Mouse (Mus musculus) lung, embryonic 14.5 days (tissue): ENCODE results near the gene Kyat1. TPM values are rescaled to one million over a fixed set of nuclear protein-coding genes. Genes with fewer than 3 reads are reported as not detected.

Experiments
- ATAC-seq: fragments of 200-750 bp; cut with Nextera tagmentation; 2 replicates; pipeline ENCODE4 v1.8.0; 2017; ENCODE audit warnings: mild to moderate bottlenecking, moderate TSS enrichment, moderate library complexity; ENCODE audit not compliant: insufficient read depth
- DNase-seq: peaks from one replicate; pipeline ENCODE4 v3.0.0-alpha.2; 2015
- H3K27ac ChIP-seq: fragments of 300-500 bp; sonication (generic); 2 replicates; pipeline ENCODE4 v1.5.1; 2014; ENCODE audit warnings: low read depth, mild to moderate bottlenecking, moderate library complexity
- H3K27me3 ChIP-seq: fragments of 300-500 bp; sonication (generic); 2 replicates; pipeline ENCODE4 v1.6.1; 2014; ENCODE audit warnings: low read length, control low read depth; ENCODE audit not compliant: insufficient read depth
- H3K36me3 ChIP-seq: fragments of 300-500 bp; sonication (generic); 2 replicates; pipeline ENCODE4 v1.6.1; 2014; ENCODE audit warnings: control low read depth; ENCODE audit not compliant: insufficient read depth
- H3K4me1 ChIP-seq: fragments of 300-500 bp; sonication (generic); 2 replicates; pipeline ENCODE4 v1.6.1; 2014; ENCODE audit warnings: antibody characterized with exemption, control low read depth; ENCODE audit not compliant: insufficient read depth
- H3K4me2 ChIP-seq: fragments of 300-500 bp; sonication (generic); 2 replicates; pipeline ENCODE4 v1.6.1; 2014; ENCODE audit warnings: mild to moderate bottlenecking
- H3K4me3 ChIP-seq: fragments of 300-500 bp; sonication (generic); 2 replicates; pipeline ENCODE4 v1.5.1; 2014; ENCODE audit warnings: low read depth, low read length
- H3K9ac ChIP-seq: fragments of 300-500 bp; sonication (generic); 2 replicates; pipeline ENCODE4 v1.6.1; 2014
- H3K9me3 ChIP-seq: fragments of 300-500 bp; sonication (generic); 2 replicates; pipeline ENCODE4 v1.6.1; 2016; ENCODE audit warnings: low read depth, low read length, control low read depth
- CTCF ChIP-seq: IDR thresholded peaks from 2 replicates; pipeline ENCODE4 v1.5.1; 2016; ENCODE audit warnings: antibody characterized with exemption, low read depth
- WGBS: fragments of 180-500 bp; shearing (Covaris S2); extraction: QIAGEN DNeasy Blood & Tissue Kit; methylation state at CpG from one replicate; pipeline ENCODE4 v1.1.7; 2014; 5-methylcytosine and 5-hydroxymethylcytosine counted together
- polyA plus RNA-seq: library from polyadenylated mRNA; unstranded; fragments of >200 nt; fragmentation: Nextera tagmentation; extraction: Ambion mirVana; gene quantifications from 2 replicates; pipeline ENCODE4 v1.2.1, GENCODE M21; 2014

Kyat1 gene
- polyA plus RNA-seq, 1 experiment from 2014 or later = 7.6 TPM

GRCm38 (mm10) chr2:30238906-30239465, 33.3 kb upstream of the Kyat1 start:
- H3K9ac ChIP-seq = peak overlapping the region; percentile 72
- no peak for TF ChIP-seq CTCF
- H3K4me3 ChIP-seq = peak overlapping the region; percentile 90
- ATAC-seq (no peak), DNase-seq (no peak)
- no peaks in the 10 kb centered on the region for H3K9me3 ChIP-seq
- peak overlapping the region; percentile 88 for H3K4me2 ChIP-seq
- H3K27ac ChIP-seq = peak overlapping the region; percentile 18; the same call in 1 of the 2 replicates
- H3K4me1 ChIP-seq = peaks cover 14% of the 10 kb centered on the region
- H3K36me3 ChIP-seq = peaks cover 37% of the 10 kb centered on the region
- WGBS = 58% methylated on average over 3 of the region's 3 CpGs
- H3K27me3 ChIP-seq = no peaks in the 10 kb centered on the region

- H3K27me3 ChIP-seq = no peaks in the 10 kb centered on the region
- DNase-seq (peak; percentile 77), ATAC-seq (peak; percentile 90)
- peak overlapping the region; percentile 90 for H3K4me3 ChIP-seq
- no peak for TF ChIP-seq CTCF
- no peaks in the 10 kb centered on the region for H3K9me3 ChIP-seq
- H3K4me2 ChIP-seq = peak overlapping the region; percentile 88
- H3K36me3 ChIP-seq = peaks cover 26% of the 10 kb centered on the region
- WGBS = under 1% methylated on average over 40 of the region's 42 CpGs
- H3K4me1 ChIP-seq = peaks cover 14% of the 10 kb centered on the region
- peak overlapping the region; percentile 91 for H3K27ac ChIP-seq
- H3K9ac ChIP-seq = peak overlapping the region; percentile 72
Measured at GRCm38 (mm10) chr2:30237881-30238280, 32.2 kb upstream of the Kyat1 start.

DNA sequence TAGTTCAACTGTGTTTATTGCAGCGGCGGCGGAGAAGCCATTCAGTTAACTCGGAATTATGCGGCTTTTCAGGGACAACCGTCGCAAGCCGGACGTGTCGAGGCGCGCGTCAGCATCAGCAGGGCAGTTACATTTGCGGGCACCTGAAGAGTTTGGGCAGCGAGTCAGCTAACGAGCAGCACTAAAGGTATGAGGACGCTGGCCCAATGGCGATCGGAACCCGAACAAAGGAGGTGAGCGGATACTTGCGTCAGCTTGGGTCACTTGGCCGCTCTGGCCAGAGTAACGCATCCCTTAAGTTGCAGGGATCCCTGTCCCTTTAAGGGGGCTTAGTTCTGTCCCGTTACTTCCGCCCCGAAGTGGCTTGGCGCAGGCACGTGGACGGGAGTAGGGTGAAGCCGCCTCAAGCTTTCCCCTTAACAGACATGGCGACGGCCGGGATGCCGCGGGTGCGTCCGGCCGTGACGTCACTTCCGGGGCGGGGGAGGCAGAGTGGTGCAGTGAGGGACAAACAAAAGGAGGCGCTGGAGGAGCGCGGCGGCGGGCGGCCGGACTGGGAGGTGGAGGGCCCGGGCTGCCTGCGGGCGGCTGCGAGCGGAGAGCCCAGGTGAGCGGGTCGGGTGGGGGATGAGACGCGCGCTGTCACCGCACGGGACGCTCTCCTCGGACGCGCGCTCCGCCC, 31.7 kb upstream of the Kyat1 start, which contains the start of gene Lrrc8a:
TSS of gene Lrrc8a (plus strand) at position 517 of the 682 bp plus-strand sequence.
- H3K27me3 ChIP-seq = no peaks in the 10 kb centered on the region
- peaks cover 21% of the 10 kb centered on the region for H3K36me3 ChIP-seq
- no peaks in the 10 kb centered on the region for H3K9me3 ChIP-seq
- peak; percentile 98 for DNase-seq
- TF ChIP-seq CTCF = no peak; the same call in 1 of the 2 replicates
- H3K4me2 ChIP-seq = peak within 1 kb of the TSS; percentile 88
- WGBS = under 1% methylated on average over 62 of the region's 67 CpGs
- H3K27ac ChIP-seq = peak within 1 kb of the TSS; percentile 91
- H3K9ac ChIP-seq = peak within 1 kb of the TSS; percentile 72
- peak; percentile 98 for ATAC-seq
- peak within 1 kb of the TSS; percentile 90 for H3K4me3 ChIP-seq
- H3K4me1 ChIP-seq = peaks cover 14% of the 10 kb centered on the region

- no peaks in the 10 kb centered on the region for H3K9me3 ChIP-seq
- peaks cover 14% of the 10 kb centered on the region for H3K4me1 ChIP-seq
- H3K36me3 ChIP-seq = peaks cover 13% of the 10 kb centered on the region
- TF ChIP-seq CTCF = no peak
- peak overlapping the region; percentile 88 for H3K4me2 ChIP-seq
- 0 out of 2 replicates have a peak, but pooled peaks have one; percentile 1 for ATAC-seq
- no peaks in the 10 kb centered on the region for H3K27me3 ChIP-seq
- peak; percentile 34 for DNase-seq
- peak overlapping the region; percentile 90 for H3K4me3 ChIP-seq
- H3K27ac ChIP-seq = peak overlapping the region; percentile 55
- WGBS = 3% methylated on average over 18 of the region's 18 CpGs
- H3K9ac ChIP-seq = peak overlapping the region; percentile 72
Measured at GRCm38 (mm10) chr2:30236426-30237198, 31.0 kb upstream of the Kyat1 start.

- no peak overlapping the region for H3K4me2 ChIP-seq
- no peak for TF ChIP-seq CTCF
- H3K4me1 ChIP-seq = peaks cover 14% of the 10 kb centered on the region
- ATAC-seq (no peak), DNase-seq (no peak)
- no peak overlapping the region for H3K4me3 ChIP-seq
- H3K9me3 ChIP-seq = no peaks in the 10 kb centered on the region
- peaks cover 3% of the 10 kb centered on the region for H3K36me3 ChIP-seq
- whole genome bisulfite sequencing = 78% methylated on average over 5 of the region's 5 CpGs
- no peaks in the 10 kb centered on the region for H3K27me3 ChIP-seq
- no peak overlapping the region for H3K27ac ChIP-seq
- no peak overlapping the region for H3K9ac ChIP-seq
Measured at GRCm38 (mm10) chr2:30235593-30235992, 29.9 kb upstream of the Kyat1 start.

DNA sequence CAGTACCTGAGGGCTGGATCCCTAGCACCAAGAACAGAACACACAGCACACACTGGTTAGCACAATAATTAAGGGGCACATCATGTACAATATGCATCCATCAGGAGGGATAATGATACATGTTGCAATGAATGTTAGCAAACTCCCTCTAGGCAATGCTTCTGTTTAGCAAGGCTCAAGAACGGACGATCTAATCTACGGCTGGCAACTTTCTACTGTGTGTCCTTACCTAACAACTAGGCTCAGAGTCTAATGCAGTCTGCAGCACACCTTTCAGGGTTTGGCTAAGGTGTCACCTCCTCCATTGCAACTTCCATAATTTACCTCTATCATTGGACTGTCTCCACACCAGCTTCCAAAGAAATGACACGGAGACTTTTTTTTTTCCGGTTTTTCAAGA, 10.6 kb upstream of the Kyat1 start:
- H3K27ac ChIP-seq = no peak overlapping the region
- ATAC-seq (no peak), DNase-seq (no peak)
- H3K9me3 ChIP-seq = no peaks in the 10 kb centered on the region
- no peak overlapping the region for H3K4me2 ChIP-seq
- no peak overlapping the region for H3K4me3 ChIP-seq
- WGBS = 92% methylated on average over 5 of the region's 5 CpGs
- H3K27me3 ChIP-seq = no peaks in the 10 kb centered on the region
- H3K4me1 ChIP-seq = no peaks in the 10 kb centered on the region
- H3K9ac ChIP-seq = no peak overlapping the region
- H3K36me3 ChIP-seq = no peaks in the 10 kb centered on the region
- no peak for TF ChIP-seq CTCF

GRCm38 (mm10) chr2:30215493-30215892, 9.8 kb upstream of the Kyat1 start:
- TF ChIP-seq CTCF = no peak
- WGBS = 50% methylated on average over 6 of the region's 6 CpGs
- Histone ChIP-seq H3K4me2 (no peak overlapping the region), H3K36me3 (no peaks in the 10 kb centered on the region), H3K27ac (no peak overlapping the region), H3K27me3 (no peaks in the 10 kb centered on the region), H3K4me3 (no peak overlapping the region), H3K4me1 (no peaks in the 10 kb centered on the region), H3K9ac (no peak overlapping the region), H3K9me3 (no peaks in the 10 kb centered on the region)
- no peak for DNase-seq
- ATAC-seq = no peak
